Mouse (Mus musculus): ENCODE measurements around the gene Ifit1bl1.

DNA sequence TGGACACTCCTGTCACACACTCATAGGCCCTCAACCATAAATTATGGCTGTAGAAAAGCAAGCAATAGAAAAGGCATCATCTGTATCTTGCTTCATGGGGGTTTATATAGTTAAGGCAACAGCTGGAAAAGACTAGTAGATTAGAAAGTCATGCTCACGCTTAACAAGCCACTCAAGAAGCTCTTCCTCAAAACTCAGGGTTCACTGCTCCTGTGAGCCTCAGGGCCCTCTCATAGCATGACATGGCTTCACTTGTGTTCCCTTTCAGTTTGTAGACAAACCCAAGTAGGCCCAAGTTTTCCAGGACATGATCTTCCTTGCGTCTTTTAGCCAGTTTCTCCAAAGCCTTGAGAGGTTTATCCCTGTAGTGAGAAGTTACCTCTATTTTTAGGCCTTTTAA, 8.3 kb downstream of the Ifit1bl1 start:
- TF ChIP-seq CTCF (IDR thresholded peaks at IDR 0.05; ENCODE audit: low read depth) (no peak), EP300 (IDR thresholded peaks at IDR 0.05; ENCODE audit: low read depth) (no peak)
